Mouse (Mus musculus) WW6 (cell line): ENCODE measurements around the gene Arf3.

Experiments used
- DNase-seq: peaks from one replicate; pipeline ENCODE4 v3.0.0-alpha.2; 2013; ENCODE audit warnings: low read depth, low spot score

Gene Arf3

GRCm38 (mm10) chr15:98722854-98723253 lies 40.2 kb downstream of the Arf3 start:
- no peak for DNase-seq

GRCm38 (mm10) chr15:98722191-98722590 lies 40.8 kb downstream of the Arf3 start:
- DNase-seq: no peak

- DNase-seq: no peak
Observed at GRCm38 (mm10) chr15:98717301-98717700, 45.7 kb downstream of the Arf3 start.

GRCm38 (mm10) chr15:98714230-98714652 lies 48.8 kb downstream of the Arf3 start:
- DNase-seq: no peak

GRCm38 (mm10) chr15:98710442-98710841 lies 52.6 kb downstream of the Arf3 start:
- DNase-seq: peak; percentile 59

- DNase-seq: peak; percentile 77
Observed at GRCm38 (mm10) chr15:98707766-98708372, 55.1 kb downstream of the Arf3 start, which contains the start of gene Ccdc65. Ccdc65 (plus strand) TSS chr15:98708207.

- no peak for DNase-seq
Observed at GRCm38 (mm10) chr15:98704312-98704711, 58.7 kb downstream of the Arf3 start.

- peak; percentile 64 for DNase-seq
Observed at GRCm38 (mm10) chr15:98699190-98700105, 63.6 kb downstream of the Arf3 start.

GRCm38 (mm10) chr15:98696216-98696615 lies 66.8 kb downstream of the Arf3 start:
- no peak for DNase-seq

- DNase-seq: no peak
Observed at GRCm38 (mm10) chr15:98695726-98696125, 67.3 kb downstream of the Arf3 start.

- no peak for DNase-seq
Observed at GRCm38 (mm10) chr15:98692171-98692715, 70.8 kb downstream of the Arf3 start.

- no peak for DNase-seq
Observed at GRCm38 (mm10) chr15:98691486-98692147, 71.4 kb downstream of the Arf3 start.

GRCm38 (mm10) chr15:98689682-98690081 lies 73.3 kb downstream of the Arf3 start:
- DNase-seq: no peak
